Mouse (Mus musculus) adrenal gland, postnatal 4 days (tissue): ENCODE results near the gene Pip5k1b. TPM values are rescaled to one million over a fixed set of nuclear protein-coding genes. Genes with fewer than 3 reads are reported as not detected.
A peak's percentile ranks its signal among the peaks of the same experiment; 100 is the strongest.
"Not testable (repeated sequence)": the region's sequence is repeated elsewhere in the genome, so short reads cannot be mapped to it uniquely, and the experiment has no call there.

Experiments used
- DNase-seq, 2 experiments: peaks; one replicate each; pipeline ENCODE4 v3.0.0; 2021 to 2022; ENCODE audit warnings: low spot score in 2 of 2, mixed read lengths in 2 of 2
- long read RNA-seq, 2 experiments: library from polyadenylated mRNA; stranded (forward); transcript quantifications; one replicate each; pipeline ENCODE4 v2.0.0; 2021
- total RNA-seq, 2 experiments: library from RNA; stranded (reverse); gene quantifications; 2 replicates each; pipeline ENCODE4 v1.2.3; 2021

Pip5k1b gene
- total RNA-seq = 10 to 100 TPM; 21.2 to 23.4 TPM
- long read RNA-seq, experiment 1, transcript Pip5k1b-201 (15 exons, 2,573 nt) = major isoform, 12 of 20 reads
- long read RNA-seq, experiment 1, partial matches to known transcripts = 2 of 20 reads
- long read RNA-seq, experiment 1, other reads (novel, unspliced or antisense) = 6 of 20 reads
- long read RNA-seq, experiment 2, transcript Pip5k1b-201 (15 exons, 2,573 nt) = major isoform, 19 of 47 reads
- long read RNA-seq, experiment 2, partial matches to known transcripts = 4 of 47 reads
- long read RNA-seq, experiment 2, other reads (novel, unspliced or antisense) = 24 of 47 reads

DNA sequence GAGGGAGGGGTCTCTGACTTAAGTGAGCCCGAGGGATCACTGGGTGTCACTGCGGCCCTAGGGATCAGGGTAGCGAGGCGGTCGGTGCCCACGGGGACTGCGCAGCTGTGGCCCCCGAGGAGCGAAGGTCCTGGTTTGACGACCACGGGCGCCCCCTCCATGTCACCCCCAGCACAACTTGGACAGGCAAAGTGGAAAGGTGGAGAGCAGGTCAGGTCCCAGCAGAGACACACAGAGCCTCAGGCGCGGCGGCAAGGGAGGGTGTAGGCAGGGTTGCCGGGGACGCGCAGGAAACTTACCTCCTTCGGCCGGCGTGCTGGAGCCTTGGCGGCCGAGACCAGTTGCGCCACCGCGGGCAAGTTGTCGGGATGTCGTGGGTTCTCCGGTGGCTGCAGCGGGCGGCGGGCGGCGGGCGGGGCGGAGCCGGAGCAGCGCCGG is at the start of gene Pip5k1b:
Gene Pip5k1b (minus strand): TSS at position 407 of the 438 bp plus-strand sequence.
- peak; percentile 14 to 15 for DNase-seq

DNA sequence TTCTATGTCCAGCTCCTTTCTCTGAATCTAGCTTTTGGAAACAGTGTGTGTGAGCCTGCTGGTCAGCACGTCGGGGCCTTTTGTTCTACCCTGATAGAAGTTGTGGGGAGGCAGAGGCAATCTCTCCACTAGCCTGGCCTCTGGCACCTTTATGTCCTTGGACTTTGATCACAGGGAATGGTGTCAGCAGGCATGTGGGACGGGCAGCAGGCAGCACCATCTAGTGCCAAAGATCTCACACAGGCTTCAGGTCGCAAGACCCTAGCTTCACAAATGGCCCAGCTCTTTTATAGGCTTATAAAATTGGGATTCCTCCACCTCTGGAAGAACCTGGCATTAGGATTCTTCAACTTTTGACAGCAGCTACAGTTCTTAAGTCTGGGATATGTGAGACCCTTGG is 48.4 kb upstream of the Pip5k1b start:
- DNase-seq = no peak

DNA sequence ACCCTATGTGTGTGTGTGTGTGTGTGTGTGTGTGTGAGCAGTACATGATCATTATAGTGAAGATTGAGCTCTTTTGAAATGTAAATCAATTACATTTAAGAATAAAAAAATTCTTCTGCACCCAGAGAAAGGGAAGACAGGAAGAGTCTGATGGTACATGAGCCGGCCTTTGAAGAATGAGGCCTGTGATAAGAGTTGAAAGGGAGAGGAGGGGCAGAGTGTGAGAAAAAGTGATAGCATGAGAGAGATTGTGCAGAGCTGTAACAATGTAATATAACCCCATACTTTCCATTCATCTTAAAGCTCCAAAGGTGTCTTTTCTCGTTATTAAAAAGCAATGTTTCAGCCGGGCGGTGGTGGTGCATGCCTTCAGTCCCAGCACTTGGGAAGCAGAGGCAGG is 47.8 kb upstream of the Pip5k1b start:
- DNase-seq = no peak

GRCm38 (mm10) chr19:24586726-24587125 is 31.1 kb upstream of the Pip5k1b start:
- no peak for DNase-seq

DNA sequence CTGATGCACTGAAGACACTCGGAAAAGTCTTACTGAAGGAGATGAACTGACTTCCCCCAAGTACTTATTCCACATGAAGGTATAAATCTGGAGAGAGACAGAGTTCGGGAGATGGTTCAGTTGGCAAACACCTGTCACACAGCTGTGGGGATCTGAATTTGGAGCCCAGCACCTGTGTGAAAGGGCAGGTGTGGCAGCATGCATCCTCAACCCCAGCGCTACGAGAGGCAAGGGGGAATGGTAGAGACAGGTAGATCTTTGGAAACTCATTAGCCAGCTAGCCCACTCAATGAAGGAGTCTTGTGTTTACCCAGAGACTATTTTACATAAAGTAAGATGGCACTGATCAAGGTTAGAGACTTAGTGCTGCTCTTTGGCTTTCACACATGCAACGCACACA is 29.5 kb upstream of the Pip5k1b start:
- DNase-seq = no peak

DNA sequence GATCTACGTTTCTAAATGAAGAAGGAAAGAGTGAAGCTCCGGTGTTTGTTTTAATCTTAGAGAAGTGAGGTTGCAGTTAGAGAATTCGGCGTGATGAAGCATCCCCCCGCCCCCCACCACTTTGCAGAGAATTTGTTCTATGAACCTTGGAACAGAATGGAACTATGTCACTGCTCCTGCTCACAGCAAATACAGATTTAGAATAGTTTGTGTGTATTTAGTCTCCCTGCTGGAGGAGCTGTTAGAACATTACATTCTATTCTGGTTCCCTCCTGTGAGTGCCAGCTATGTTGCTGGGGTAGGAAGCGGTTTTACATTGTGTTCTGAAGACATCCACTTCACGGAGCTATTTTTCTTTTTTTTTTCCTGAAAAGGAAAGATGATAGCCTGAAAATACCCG is 28.3 kb upstream of the Pip5k1b start:
- DNase-seq = no peak

- DNase-seq = no peak
Measured at GRCm38 (mm10) chr19:24576125-24576524, 20.5 kb upstream of the Pip5k1b start.

GRCm38 (mm10) chr19:24571756-24572181 is 16.1 kb upstream of the Pip5k1b start:
- no peak for DNase-seq

DNA sequence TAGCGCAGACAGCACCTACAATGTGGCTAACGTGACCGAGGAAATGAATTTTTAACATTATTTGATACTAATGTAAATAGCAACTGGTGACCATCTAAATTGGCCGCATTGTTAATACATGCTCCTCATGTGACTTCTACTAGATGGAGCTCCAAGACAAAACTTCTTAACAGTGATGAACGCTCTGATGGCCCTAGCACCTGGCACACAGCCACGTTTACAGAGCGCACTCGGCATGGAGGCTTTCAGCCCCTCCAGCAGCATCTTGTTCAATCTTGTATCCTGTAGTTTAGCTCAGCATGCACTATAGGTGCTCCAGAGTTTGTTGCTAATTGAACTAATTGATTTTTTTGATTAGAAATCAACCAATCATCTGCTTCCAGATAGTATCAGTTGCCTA is 15.3 kb upstream of the Pip5k1b start:
- no peak for DNase-seq

DNA sequence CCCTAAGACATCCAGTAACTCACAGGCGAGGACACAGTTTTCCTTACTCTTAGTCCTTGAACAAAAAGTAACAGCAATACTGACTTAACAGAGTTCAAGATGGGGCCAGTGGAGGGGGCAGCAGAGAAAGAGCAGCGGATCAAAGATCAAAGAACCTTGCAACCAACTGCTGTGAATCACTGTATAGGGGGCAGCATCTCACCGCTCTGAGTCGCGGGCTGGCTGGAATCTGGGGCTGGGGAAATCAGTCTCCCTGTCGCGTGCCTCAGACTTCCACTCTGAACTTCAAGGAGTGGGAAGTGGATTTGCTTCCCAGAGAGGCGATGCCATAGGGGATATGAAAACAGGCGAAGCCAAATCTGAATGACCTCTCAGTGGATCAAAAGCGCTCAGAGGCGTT is 1.8 kb upstream of the Pip5k1b start:
- no peak for DNase-seq

DNA sequence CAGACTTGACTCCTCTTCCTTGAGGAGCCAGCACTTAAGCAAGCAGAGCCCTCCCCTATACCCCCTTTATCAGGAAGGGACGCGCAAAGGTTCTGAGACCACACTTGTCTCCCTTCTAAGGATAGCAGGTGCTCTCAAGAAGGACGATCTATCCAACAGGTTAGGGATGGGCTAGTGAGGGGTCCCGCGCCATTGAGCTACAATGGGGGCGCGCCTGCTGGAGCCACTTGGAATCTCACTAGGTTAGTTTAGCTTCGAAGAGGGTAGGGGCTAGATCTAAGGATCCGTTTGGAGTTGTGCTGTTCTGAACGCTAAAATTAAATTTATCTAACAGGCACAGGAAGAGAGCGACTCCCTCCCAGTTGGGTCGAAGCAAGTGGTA is 904 bp upstream of the Pip5k1b start:
- DNase-seq = no peak

- peak; percentile 46 to 58 for DNase-seq
Measured at GRCm38 (mm10) chr19:24555904-24556584, 372 bp upstream of the Pip5k1b start.

GRCm38 (mm10) chr19:24554911-24555465 is 684 bp downstream of the Pip5k1b start:
- DNase-seq = no peak

- DNase-seq = no peak
Measured at GRCm38 (mm10) chr19:24554425-24554824, 1.2 kb downstream of the Pip5k1b start.

DNA sequence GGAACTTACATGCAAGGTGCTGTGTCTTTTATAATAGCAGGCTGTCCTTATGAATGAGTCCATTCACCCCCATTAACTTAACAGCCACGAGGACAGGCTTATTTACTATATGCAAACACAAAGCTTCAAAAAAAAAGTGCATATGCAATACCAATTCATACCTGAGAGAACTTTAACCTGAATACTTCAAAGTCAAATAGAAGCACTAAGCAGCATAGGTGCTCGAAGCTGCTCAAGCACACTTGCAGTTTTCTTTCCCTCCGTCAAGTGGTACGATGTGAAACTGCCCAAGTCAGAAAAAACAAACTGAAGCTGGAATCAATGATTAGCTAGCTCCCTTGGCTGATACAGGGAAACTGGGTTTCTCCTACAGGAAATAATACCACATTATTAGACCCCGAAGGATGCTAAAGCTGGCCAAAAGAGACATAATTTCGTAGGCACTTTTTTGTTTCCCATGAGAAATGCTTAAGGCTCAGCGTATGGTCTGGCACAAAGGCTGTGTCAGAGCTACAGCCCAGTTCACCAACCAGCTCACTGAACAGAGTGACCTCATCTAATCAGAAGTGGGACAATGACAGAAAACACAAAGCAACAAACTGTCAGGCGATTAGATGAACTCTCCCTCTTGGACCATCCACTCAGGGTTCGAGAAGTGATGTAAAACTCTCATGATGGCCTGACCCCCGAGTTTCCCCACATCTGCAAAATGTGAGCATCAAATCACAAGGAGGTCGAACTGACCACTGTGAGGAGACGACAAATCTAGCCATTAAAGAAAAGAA is 2.2 kb downstream of the Pip5k1b start:
- DNase-seq = no peak

DNA sequence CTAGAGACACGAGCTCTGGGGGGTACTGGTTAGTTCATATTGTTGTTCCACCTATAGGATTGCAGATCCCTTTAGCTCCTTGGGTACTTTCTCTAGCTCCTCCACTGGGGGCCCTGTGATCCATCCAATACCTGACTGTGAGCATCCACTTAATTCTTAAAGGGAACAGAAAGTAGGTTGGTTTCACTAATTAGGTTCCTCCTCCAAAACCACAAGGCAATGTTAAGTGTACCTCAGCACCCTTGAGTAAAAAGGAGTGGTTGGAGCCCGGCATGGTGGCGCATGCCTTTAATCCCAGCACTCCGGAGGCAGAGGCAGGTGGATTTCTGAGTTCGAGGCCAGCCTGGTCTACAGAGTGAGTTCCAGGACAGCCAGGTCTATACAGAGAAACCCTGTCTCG is 3.0 kb downstream of the Pip5k1b start:
- DNase-seq = not testable (repeated sequence)

- no peak for DNase-seq
Measured at GRCm38 (mm10) chr19:24551196-24551954, 4.3 kb downstream of the Pip5k1b start.

DNA sequence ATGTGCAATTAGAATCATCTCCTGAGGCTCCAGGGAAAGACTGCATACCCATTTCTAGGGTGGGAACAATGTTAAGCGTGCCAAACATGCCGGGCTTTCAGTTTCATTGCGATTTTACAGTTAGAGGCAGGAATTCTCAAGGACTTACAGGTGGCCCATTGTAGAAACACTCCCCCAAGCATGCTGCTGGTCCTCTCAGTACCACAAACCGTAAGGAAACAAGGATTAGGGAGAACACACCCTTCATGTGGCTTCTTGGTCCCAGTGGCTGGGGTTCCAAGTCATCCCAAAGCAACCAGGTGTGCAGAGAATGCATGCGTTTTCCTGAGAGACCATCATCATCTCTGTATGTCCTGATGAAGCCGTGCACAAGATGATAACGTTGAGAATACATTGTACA is 4.9 kb downstream of the Pip5k1b start:
- DNase-seq = no peak

GRCm38 (mm10) chr19:24550016-24550415 is 5.7 kb downstream of the Pip5k1b start:
- DNase-seq = no peak

DNA sequence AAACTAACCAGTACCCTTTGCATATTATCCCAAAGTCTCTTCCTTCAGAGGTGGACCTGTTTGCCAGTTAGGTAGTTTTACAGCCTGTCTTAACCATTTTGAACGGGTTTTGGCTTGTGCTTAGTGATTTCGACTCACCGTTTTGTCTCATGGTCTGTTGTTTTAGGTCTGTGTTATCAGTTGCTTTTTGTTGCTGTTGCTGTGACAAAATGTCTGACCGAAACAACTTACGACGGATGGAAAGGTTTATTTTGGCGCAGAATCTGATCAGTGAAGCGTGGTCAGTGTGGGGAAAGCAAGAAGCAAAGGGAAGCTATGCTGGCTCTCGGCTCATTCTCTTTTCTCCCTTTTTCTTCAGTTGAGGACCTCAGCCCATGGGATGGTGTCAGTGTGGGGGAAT is 7.3 kb downstream of the Pip5k1b start:
- DNase-seq = no peak

- no peak for DNase-seq
Measured at GRCm38 (mm10) chr19:24546153-24546552, 9.5 kb downstream of the Pip5k1b start.
